Mouse (Mus musculus) layer of hippocampus, postnatal 14 days (tissue): ENCODE results near the gene Foxred2. TPM values are rescaled to one million over a fixed set of nuclear protein-coding genes. Genes with fewer than 3 reads are reported as not detected.
A peak's percentile ranks its signal among the peaks of the same experiment; 100 is the strongest.

Experiments used
- DNase-seq, 2 experiments: peaks; one replicate each; pipeline ENCODE4 v3.0.0; 2021 to 2022; ENCODE audit warnings: low spot score in 2 of 2, mixed read lengths in 1 of 2
- total RNA-seq, 2 experiments: library from RNA; stranded (reverse); gene quantifications; 2 replicates each; pipeline ENCODE4 v1.2.3; 2021

The Foxred2 gene
- total RNA-seq, 2 experiments from 2014 or later: 10.5 to 11.6 TPM

GRCm38 (mm10) chr15:77920511-77921462 lies 35.7 kb downstream of the Foxred2 start:
- DNase-seq: no peak

- no peak for DNase-seq
Observed at GRCm38 (mm10) chr15:77919441-77919840, 37.1 kb downstream of the Foxred2 start.

DNA sequence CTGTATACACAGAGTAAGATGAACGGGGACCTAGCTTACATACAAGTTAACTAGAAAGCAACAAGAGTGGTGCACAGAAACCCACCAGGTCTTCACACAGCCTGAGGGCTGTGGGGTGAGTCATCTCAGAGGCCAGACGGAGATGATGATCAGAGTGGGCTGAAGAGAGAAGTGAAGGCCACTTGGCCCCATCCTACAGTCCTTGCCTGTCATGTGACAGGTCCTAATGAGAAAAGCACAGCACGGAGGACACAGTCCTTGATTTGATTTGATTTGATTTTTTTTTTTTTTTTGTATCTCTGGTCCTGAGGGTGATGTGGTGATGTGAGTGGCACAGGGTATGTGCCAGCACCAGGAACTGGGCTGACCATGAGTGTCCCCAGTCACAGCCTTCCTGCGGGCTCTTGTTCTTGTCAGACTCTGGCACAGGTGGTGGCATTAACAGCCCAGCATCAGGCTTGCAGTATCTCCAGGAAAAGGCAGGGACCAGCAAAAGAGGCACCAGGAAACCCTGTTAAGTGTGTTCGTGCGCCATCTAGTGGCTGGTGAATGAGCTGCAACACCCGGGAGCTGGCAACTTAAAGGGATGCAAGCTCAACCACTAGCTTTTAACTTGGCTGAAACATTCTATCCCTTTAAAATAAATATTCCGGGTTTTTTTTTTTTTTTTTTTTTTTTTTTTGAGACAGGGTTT lies 39.5 kb downstream of the Foxred2 start:
- DNase-seq: peak; percentile 93 to 94

- no peak for DNase-seq
Observed at GRCm38 (mm10) chr15:77915287-77915686, 41.2 kb downstream of the Foxred2 start.

DNA sequence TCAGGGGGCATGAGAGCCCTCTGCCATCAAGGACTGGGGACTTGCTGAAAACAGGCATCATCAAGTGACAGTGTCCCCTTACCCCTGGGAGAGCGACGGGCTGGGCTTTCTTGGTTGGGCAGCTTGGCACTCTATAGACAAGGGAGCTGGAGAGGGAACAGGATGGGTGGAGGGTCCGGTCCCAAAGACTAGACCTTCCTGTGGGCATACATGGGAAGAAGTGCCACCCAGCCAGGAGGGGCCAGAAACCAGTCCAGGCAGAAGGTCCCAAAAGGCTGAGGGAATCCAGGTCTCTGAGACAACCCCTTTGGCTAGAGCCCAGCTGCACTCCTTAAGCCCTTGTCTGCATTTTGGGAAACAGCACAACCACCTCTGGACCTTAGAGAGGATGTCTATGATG lies 42.0 kb downstream of the Foxred2 start:
- no peak for DNase-seq

DNA sequence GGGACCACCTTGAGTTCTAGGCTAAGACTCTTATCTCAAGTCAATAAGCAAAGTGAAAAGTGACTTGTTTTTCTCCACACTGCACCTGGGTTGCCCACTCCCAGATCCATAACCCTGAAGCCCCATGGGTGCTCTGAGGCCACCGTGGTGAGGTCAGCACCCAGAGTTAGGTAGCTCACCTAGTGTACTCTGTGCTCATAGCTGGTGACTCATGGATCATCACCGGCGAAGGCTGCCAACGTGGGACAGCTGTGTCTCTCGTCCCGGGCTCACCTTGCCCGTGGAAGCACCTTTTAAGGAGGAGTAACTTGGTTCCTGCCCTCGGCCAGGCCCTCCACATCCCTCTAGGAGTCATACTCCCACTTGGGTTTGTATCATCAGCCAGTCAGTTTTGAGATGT lies 43.5 kb downstream of the Foxred2 start:
- DNase-seq: no peak

DNA sequence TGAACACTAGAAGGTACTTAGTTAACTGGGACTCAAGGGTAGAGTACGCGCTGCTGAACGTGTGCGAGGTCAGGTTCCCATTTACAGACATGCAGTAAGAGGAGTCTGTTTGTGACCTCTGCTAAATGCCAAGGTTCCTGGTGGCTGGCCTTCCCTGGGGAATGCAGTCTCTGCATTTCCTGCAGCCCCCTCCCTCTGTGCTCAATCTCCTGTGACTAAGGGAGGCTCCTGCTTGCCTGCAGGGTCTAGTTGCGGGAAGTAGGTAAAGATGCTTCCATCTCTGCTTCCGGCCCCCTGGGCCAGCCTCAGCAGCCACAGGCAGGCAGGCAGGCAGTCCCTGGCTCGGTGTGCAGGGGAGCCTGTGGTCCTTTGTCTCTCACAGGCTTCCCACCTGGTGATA lies 43.9 kb downstream of the Foxred2 start:
- DNase-seq: no peak

- DNase-seq: no peak
Observed at GRCm38 (mm10) chr15:77912048-77912447, 44.5 kb downstream of the Foxred2 start.

DNA sequence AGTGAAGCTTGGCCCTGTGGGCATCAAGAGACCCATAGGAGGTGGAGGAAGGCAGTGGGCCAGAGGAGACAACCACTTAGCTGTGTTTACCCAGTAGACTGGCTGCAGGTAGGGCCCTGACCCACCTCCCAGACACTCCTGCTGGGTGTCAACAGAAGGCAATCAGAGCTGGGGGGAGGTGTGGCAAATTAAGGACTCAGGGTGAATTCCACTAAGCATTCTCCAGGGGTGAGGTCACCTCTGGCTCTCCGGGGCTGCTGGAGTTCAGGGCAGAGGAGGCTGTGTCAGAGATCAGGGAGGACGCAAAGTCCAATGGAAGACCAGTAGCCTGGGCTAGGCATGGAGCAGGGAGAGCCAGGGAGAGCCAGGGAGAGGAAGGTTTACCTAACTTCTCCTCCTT lies 45.5 kb downstream of the Foxred2 start:
- no peak for DNase-seq

- DNase-seq: no peak
Observed at GRCm38 (mm10) chr15:77907646-77908518, 48.6 kb downstream of the Foxred2 start.

- DNase-seq: no peak
Observed at GRCm38 (mm10) chr15:77906545-77906944, 50.0 kb downstream of the Foxred2 start.

DNA sequence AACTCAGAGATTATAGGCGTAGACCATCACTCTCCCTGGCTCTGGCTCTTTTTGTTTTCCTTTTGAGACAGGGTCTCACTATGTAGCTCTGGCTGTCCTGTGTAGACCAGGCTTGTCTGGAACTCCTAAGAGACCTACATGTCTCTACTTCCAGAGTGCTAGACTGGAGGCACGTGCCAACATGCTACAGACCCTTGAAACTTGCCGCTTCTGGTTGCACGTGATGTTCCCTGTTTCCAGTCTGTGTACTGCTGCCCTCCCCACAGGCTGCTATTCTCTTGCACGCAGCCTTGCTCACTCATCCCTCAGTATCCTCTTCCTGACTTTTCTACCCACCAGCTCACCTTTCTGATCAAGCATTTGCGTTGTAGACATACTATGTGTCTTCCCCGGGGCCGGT lies 50.4 kb downstream of the Foxred2 start:
- DNase-seq: no peak

DNA sequence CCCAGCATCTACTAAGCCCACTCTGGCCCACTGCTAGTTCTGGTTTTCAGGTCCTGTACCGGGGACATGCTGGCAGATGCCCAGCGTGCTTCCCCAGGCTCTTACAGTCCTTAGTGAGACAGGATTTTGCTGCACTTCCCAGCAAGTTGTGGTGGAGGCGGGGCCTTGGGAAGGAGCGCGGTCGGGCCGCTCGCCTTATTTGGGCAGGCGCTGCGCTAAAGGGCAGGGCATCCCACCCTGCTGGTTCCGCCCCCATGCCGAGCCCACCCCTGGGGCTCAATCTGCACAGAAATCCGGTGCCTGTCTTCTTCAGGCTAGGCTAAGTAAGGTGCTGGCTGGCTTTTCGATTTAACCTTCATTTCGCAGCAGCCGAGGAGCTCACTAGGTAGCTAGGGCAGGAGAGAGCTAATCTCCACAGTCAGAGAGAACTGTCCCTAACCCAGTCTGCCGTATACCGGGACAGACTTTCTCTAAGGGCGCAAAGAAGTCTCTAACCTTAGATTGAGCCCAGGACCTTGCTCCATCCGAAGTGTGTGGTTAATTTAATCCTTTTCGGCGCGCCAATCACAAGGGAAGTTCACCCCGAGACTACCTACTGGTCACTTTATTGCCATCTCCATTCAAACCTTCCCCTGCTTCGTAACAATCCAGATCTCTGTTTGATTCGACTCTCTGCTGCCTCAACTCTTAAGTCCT lies 51.1 kb downstream of the Foxred2 start:
- DNase-seq: no peak

GRCm38 (mm10) chr15:77904363-77904892 lies 52.1 kb downstream of the Foxred2 start:
- DNase-seq: no peak

- no peak for DNase-seq
Observed at GRCm38 (mm10) chr15:77903176-77903575, 53.3 kb downstream of the Foxred2 start.

DNA sequence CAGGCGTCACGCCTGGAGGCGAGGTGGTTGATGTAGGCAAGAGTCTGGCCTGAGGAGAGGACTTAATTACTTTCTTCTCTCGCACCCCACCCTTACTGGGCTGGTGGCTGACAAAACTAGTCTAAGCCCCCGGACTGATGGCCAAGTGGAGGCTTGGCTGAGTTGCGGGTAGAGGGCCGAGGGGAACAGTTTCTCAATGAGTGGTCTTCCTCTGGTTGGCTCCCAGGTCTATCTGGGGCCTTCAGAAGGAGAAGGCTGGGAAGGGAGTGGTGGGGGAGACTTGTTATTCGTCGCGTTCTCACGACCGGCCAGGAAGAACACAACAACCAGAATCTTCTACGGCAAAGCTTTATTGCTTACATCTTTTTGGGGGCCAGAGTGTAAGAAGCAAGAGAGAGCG lies 61.6 kb downstream of the Foxred2 start:
- DNase-seq: no peak

GRCm38 (mm10) chr15:77893292-77893691 lies 63.2 kb downstream of the Foxred2 start:
- DNase-seq: no peak

DNA sequence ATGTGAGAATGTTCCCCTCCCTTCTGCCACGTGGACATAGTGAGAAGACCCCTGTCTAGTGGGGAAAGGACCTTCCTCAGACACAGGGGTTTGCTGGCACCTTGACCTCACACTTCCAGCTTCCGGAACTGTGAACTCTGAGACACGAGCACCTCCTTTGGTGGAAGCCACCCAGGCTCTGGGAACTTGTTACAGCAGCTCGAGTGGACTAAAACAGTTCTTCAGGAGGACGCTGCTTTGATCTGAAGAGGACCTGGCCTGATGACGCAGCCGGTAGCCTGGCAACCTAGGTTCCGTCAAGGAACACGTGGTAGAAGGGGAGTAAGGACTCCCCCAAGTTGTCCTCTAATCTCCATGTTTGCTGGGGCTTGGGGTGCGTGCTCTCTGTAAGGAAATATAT lies 64.1 kb downstream of the Foxred2 start:
- no peak for DNase-seq

GRCm38 (mm10) chr15:77891766-77892165 lies 64.8 kb downstream of the Foxred2 start:
- no peak for DNase-seq
